Comparison of ENCODE assay signal across 28 mouse cellular contexts in genomic region chr6:55327326-55327725, GRCm38 (mm10). TPM values are rescaled to one million over a fixed set of nuclear protein-coding genes. Genes with fewer than 3 reads are reported as not detected.
DNase-seq lines count a peak whose midpoint lies in the region; ATAC-seq and TF ChIP-seq lines count a peak whose summit lies in the region.
"Had no signal": no experiment of that assay in that cellular context is flagged by ENCODE, and none has a peak within 500 bp of the region (broad histone marks: within the 10 kb centered on the region; RNA-seq: fewer than 3 reads in every experiment).

No protein-coding gene starts in this region.

- H3K4me3 ChIP-seq in gastrocnemius, adult 2 months, result peak overlapping the region; percentile 47; the same call in 1 of the 2 replicates
- no peak overlapping the region for H3K4me3 ChIP-seq in heart, postnatal 0 days (ENCODE audit: low read depth, low read length)
- no peak overlapping the region for H3K4me3 ChIP-seq in lung, adult 2 months (replicated peaks; ENCODE audit: extremely low read depth, low read depth, low read length)
- H3K4me3 ChIP-seq: limb, embryonic 12.5 days; midbrain, embryonic 12.5 days had no signal

- peak; percentile 53; the same call in 1 of the 2 replicates for TF ChIP-seq POLR2A in lung, adult 2 months (IDR thresholded peaks at IDR 0.05; ENCODE audit: borderline replicate concordance, extremely low read depth, low read depth, low read length)

- no peak for TF ChIP-seq EP300 in heart, postnatal 0 days (IDR thresholded peaks at IDR 0.05; ENCODE audit: low read depth)

- H3K27ac ChIP-seq in gastrocnemius, adult 2 months, result peak overlapping the region; percentile 80
- H3K27ac ChIP-seq in heart, postnatal 0 days (ENCODE audit: low read depth), result peak overlapping the region; percentile 22
- H3K27ac ChIP-seq: hindbrain, postnatal 0 days; kidney, postnatal 0 days; limb, embryonic 12.5 days; midbrain, embryonic 12.5 days had no signal

- ATAC-seq in heart, postnatal 0 days (ENCODE audit: insufficient read depth, low read depth), result peak; percentile 57
- ATAC-seq: activated CD4-positive, CD25-positive, alpha-beta regulatory T cell, adult 4 months; forebrain, embryonic 16.5 days; hindbrain, postnatal 0 days; intestine, postnatal 0 days; Patski had no signal

- no peak overlapping the region for H3K9ac ChIP-seq in heart, postnatal 0 days (replicated peaks; ENCODE audit: low read depth, low read length)
- H3K9ac ChIP-seq: limb, embryonic 12.5 days; midbrain, embryonic 12.5 days had no signal

- no peak overlapping the region for H3K4me2 ChIP-seq in heart, postnatal 0 days (ENCODE audit: low read depth, low read length)
- H3K4me2 ChIP-seq: limb, embryonic 12.5 days; midbrain, embryonic 12.5 days had no signal

- 60% methylated on average over 13 of the region's 13 CpGs for WGBS in heart, postnatal 0 days
- WGBS in lung, adult 2 months, result 38% methylated on average over 13 of the region's 13 CpGs

- no peaks in the 10 kb centered on the region for H3K36me3 ChIP-seq in heart, postnatal 0 days (replicated peaks; ENCODE audit: control insufficient read depth, insufficient read depth, low read length)
- H3K36me3 ChIP-seq: limb, embryonic 12.5 days; midbrain, embryonic 12.5 days had no signal

- H3K27me3 ChIP-seq in heart, postnatal 0 days (ENCODE audit: control insufficient read depth, insufficient read depth, low read length), result no peaks in the 10 kb centered on the region
- H3K27me3 ChIP-seq: midbrain, embryonic 12.5 days; Patski had no signal

- DNase-seq in gastrocnemius, adult 2 months, result no peak
- DNase-seq in gastrocnemius, postnatal 25 days, result no peak
- DNase-seq in heart, postnatal 0 days (ENCODE audit: low spot score), result peak; percentile 28
- no peak for DNase-seq in heart, postnatal 25 days (ENCODE audit: low spot score)
- no peak for DNase-seq in lung, adult 2 months
- DNase-seq in lung, postnatal 25 days (ENCODE audit: low spot score), result peak; percentile 87
- DNase-seq in urinary bladder, postnatal 10 days (ENCODE audit: low spot score), result no peak
- no peak for DNase-seq in adrenal gland, postnatal 25 days
- DNase-seq: adrenal gland, postnatal 14 days; cerebellum, adult 11-12 months; cerebellum, postnatal 14 days; embryo, embryonic 11 days; right cerebral cortex, postnatal 4 days had no signal

- TF ChIP-seq CTCF in gastrocnemius, adult 2 months (IDR thresholded peaks at IDR 0.05), result no peak
- TF ChIP-seq CTCF in heart, postnatal 0 days (IDR thresholded peaks at IDR 0.05; ENCODE audit: low read depth), result no peak
- no peak for TF ChIP-seq CTCF in lung, adult 2 months (IDR thresholded peaks at IDR 0.05; ENCODE audit: insufficient read depth, low read length)

- intact Hi-C loops in gastrocnemius, adult 2 months (cut with DNase I), result no loop called here
- intact Hi-C loops in heart, postnatal 25 days (cut with DNase I), result no loop called here

- H3K4me1 ChIP-seq in heart, postnatal 0 days (ENCODE audit: control insufficient read depth, insufficient read depth), result peaks cover 19% of the 10 kb centered on the region
- peaks cover 26% of the 10 kb centered on the region for H3K4me1 ChIP-seq in lung, adult 2 months (ENCODE audit: control insufficient read depth, insufficient read depth, low read length)

- H3K9me3 ChIP-seq in heart, postnatal 0 days (replicated peaks; ENCODE audit: control insufficient read depth, low read length), result no peaks in the 10 kb centered on the region
- H3K9me3 ChIP-seq: limb, embryonic 12.5 days; midbrain, embryonic 12.5 days had no signal

RNA-seq across cellular contexts. Expression of gene Aqp1, which starts 8.9 kb away (rescaled TPM):
- total RNA-seq in gastrocnemius, adult 2 months (2021), result 100 to 1,000 TPM; 251 to 256 TPM
- 100 to 1,000 TPM; 203 to 271 TPM for total RNA-seq in gastrocnemius, postnatal 25 days (2021)
- total RNA-seq in heart, postnatal 0 days (2014; rRNA removed; ENCODE audit: low replicate concordance), result 146 and 148 TPM in 2 replicates
- 56.4 and 58.0 TPM in 2 replicates for polyA plus RNA-seq in heart, postnatal 0 days (2015; fragmentation: Nextera tagmentation; extraction: Ambion mirVana)
- total RNA-seq in heart, postnatal 25 days (2021), result 100 to 1,000 TPM; 426 to 457 TPM
- 1,047 and 1,116 TPM in 2 replicates for polyA plus RNA-seq in lung, adult 2 months (2012; rRNA removed)
- total RNA-seq in adrenal gland, postnatal 25 days (2021), result 34.6 and 48.9 TPM in 2 replicates
- total RNA-seq: monocyte, adult 5-6 weeks had no signal

RNA-seq across cellular contexts. Expression of gene Ghrhr, which starts 48.8 kb away (rescaled TPM):
- total RNA-seq in gastrocnemius, adult 2 months (2021), result not detected
- total RNA-seq in gastrocnemius, postnatal 25 days (2021), result not detected
- not detected in 2 replicates for total RNA-seq in heart, postnatal 0 days (2014; rRNA removed; ENCODE audit: low replicate concordance)
- not detected in 2 replicates for polyA plus RNA-seq in heart, postnatal 0 days (2015; fragmentation: Nextera tagmentation; extraction: Ambion mirVana)
- total RNA-seq in heart, postnatal 25 days (2021), result not detected
- polyA plus RNA-seq in lung, adult 2 months (2012; rRNA removed), result not detected in 2 replicates
- not detected in 2 replicates for total RNA-seq in adrenal gland, postnatal 25 days (2021)
- total RNA-seq: adrenal gland, postnatal 14 days; gastrocnemius, postnatal 4 days; hematopoietic stem cell, adult 5-6 weeks; hindbrain, postnatal 0 days; layer of hippocampus, postnatal 14 days; monocyte, adult 5-6 weeks had no signal
- polyA plus RNA-seq: activated CD4-positive, CD25-positive, alpha-beta regulatory T cell, adult 4 months; embryonic facial prominence, embryonic 14.5 days; forebrain, embryonic 16.5 days; hindbrain, postnatal 0 days; intestine, postnatal 0 days; limb, embryonic 12.5 days; liver, embryonic 16.5 days; midbrain, embryonic 12.5 days; neural tube, embryonic 11.5 days had no signal

Comparison
In these comparisons a context has a peak if more than half of its experiments do, and no peak if none do; other contexts are left out.
1. DNase-seq: peak in heart, postnatal 0 days (single experiment) and lung, postnatal 25 days (single experiment); none in gastrocnemius, adult 2 months (single experiment), gastrocnemius, postnatal 25 days (single experiment), heart, postnatal 25 days (single experiment), lung, adult 2 months (single experiment), urinary bladder, postnatal 10 days (single experiment) and adrenal gland, postnatal 25 days (single experiment).